Mouse (Mus musculus): ENCODE measurements around the gene Nup98.

Gene Nup98

GRCm38 (mm10) chr7:102209756-102210721 lies at the start of gene Nup98, which contains the start of gene Pgap2:
Nup98 (minus strand) TSS chr7:102210176.
Pgap2 (plus strand) TSS chr7:102210208.
- DNase-seq (ENCODE audit: low read depth) = peak; percentile 99

GRCm38 (mm10) chr7:102258753-102259152 lies 48.8 kb upstream of the Nup98 start:
- DNase-seq (ENCODE audit: low read depth) = no peak

- peak; percentile 70 for DNase-seq (ENCODE audit: low read depth)
Measured at GRCm38 (mm10) chr7:102258189-102258588, 48.2 kb upstream of the Nup98 start.

- no peak for DNase-seq (ENCODE audit: low read depth)
Measured at GRCm38 (mm10) chr7:102256636-102257035, 46.7 kb upstream of the Nup98 start.

- DNase-seq (ENCODE audit: low read depth) = no peak
Measured at GRCm38 (mm10) chr7:102255954-102256353, 46.0 kb upstream of the Nup98 start, which contains the start of gene Rhog. Rhog (minus strand) TSS chr7:102256054.

GRCm38 (mm10) chr7:102253631-102254030 lies 43.7 kb upstream of the Nup98 start:
- DNase-seq (ENCODE audit: low read depth) = no peak

- DNase-seq (ENCODE audit: low read depth) = peak; percentile 78
Measured at GRCm38 (mm10) chr7:102250631-102251214, 40.7 kb upstream of the Nup98 start.

GRCm38 (mm10) chr7:102249896-102250630 lies 40.1 kb upstream of the Nup98 start:
- DNase-seq (ENCODE audit: low read depth) = peak; percentile 49

GRCm38 (mm10) chr7:102249531-102249895 lies 39.5 kb upstream of the Nup98 start:
- DNase-seq (ENCODE audit: low read depth) = no peak

- peak; percentile 47 for DNase-seq (ENCODE audit: low read depth)
Measured at GRCm38 (mm10) chr7:102248691-102249404, 38.9 kb upstream of the Nup98 start.

- no peak for DNase-seq (ENCODE audit: low read depth)
Measured at GRCm38 (mm10) chr7:102246956-102247797, 37.2 kb upstream of the Nup98 start.

- DNase-seq (ENCODE audit: low read depth) = no peak
Measured at GRCm38 (mm10) chr7:102246265-102246664, 36.3 kb upstream of the Nup98 start.

- no peak for DNase-seq (ENCODE audit: low read depth)
Measured at GRCm38 (mm10) chr7:102245775-102246174, 35.8 kb upstream of the Nup98 start.

- no peak for DNase-seq (ENCODE audit: low read depth)
Measured at GRCm38 (mm10) chr7:102244782-102245535, 35.0 kb upstream of the Nup98 start.

- DNase-seq (ENCODE audit: low read depth) = no peak
Measured at GRCm38 (mm10) chr7:102243870-102244269, 33.9 kb upstream of the Nup98 start.

GRCm38 (mm10) chr7:102242917-102243316 lies 32.9 kb upstream of the Nup98 start:
- no peak for DNase-seq (ENCODE audit: low read depth)

- DNase-seq (ENCODE audit: low read depth) = no peak
Measured at GRCm38 (mm10) chr7:102242371-102242770, 32.4 kb upstream of the Nup98 start.

GRCm38 (mm10) chr7:102239591-102239990 lies 29.6 kb upstream of the Nup98 start:
- no peak for DNase-seq (ENCODE audit: low read depth)

GRCm38 (mm10) chr7:102238686-102239286 lies 28.8 kb upstream of the Nup98 start:
- no peak for DNase-seq (ENCODE audit: low read depth)

- DNase-seq (ENCODE audit: low read depth) = no peak
Measured at GRCm38 (mm10) chr7:102233059-102233458, 23.1 kb upstream of the Nup98 start.
